Mouse (Mus musculus): ENCODE measurements at regions not wholly inside any gene's neighbourhood (a gene's known extent, or its start where the extent isn't known, plus 50 kb on each side); places are given as distances from the start of the nearest gene placed in this dataset.

DNA sequence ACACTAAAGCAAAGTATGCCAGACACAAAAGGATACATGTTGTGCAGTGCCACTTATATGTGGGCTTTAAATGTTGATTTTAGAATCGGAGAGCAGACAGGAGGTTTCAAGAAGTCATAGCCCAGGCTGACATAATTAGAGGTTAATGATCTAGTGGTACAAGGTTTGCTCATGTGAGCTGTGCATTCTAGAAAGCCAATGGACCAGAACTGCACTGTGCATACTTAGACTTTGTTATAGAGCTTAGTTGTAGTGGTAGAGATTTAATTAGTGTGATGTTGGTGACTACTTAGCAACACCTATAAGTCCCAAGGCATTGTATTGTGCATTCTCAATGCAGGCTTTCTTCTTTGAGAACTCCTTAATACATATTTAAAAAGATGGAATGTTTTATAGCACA is 369.6 kb downstream of the Dok5 start:
- no peak for TF ChIP-seq RAD21 (IDR thresholded peaks at IDR 0.05; ENCODE audit: low read depth, low read length)
- TF ChIP-seq EP300 (IDR thresholded peaks at IDR 0.05; ENCODE audit: low read length): no peak
